Mouse (Mus musculus) heart, embryonic 11.5 days (tissue): Measurements from ENCODE around the gene Arid1b. TPM values are rescaled to one million over a fixed set of nuclear protein-coding genes. Genes with fewer than 3 reads are reported as not detected.

ENCODE experiments used
- ATAC-seq: fragments of 200-750 bp; cut with Nextera tagmentation; replicated peaks from 2 replicates; pipeline ENCODE4 v1.8.0; 2017; ENCODE audit warnings: moderate library complexity; ENCODE audit not compliant: insufficient number of reproducible peaks, low FRiP score, low TSS enrichment
- H3K27ac ChIP-seq: fragments of 300-500 bp; sonication (generic); 2 replicates; pipeline ENCODE4 v1.5.1; 2014; ENCODE audit warnings: mild to moderate bottlenecking, low read depth, low read length
- H3K27me3 ChIP-seq: fragments of 300-500 bp; sonication (generic); 2 replicates; pipeline ENCODE4 v1.6.1; 2014; ENCODE audit warnings: mild to moderate bottlenecking, low read length, mixed read lengths; ENCODE audit not compliant: control insufficient read depth, insufficient read depth
- H3K36me3 ChIP-seq: fragments of 300-500 bp; sonication (generic); 2 replicates; pipeline ENCODE4 v1.6.1; 2014; ENCODE audit warnings: mild to moderate bottlenecking, low read length, moderate library complexity, mixed read lengths; ENCODE audit not compliant: control insufficient read depth, insufficient read depth
- H3K4me1 ChIP-seq: fragments of 300-500 bp; sonication (generic); 2 replicates; pipeline ENCODE4 v1.6.1; 2014; ENCODE audit warnings: low read length; ENCODE audit not compliant: control insufficient read depth, insufficient read depth
- H3K4me2 ChIP-seq: fragments of 300-500 bp; sonication (generic); 2 replicates; pipeline ENCODE4 v1.6.1; 2014; ENCODE audit warnings: mild to moderate bottlenecking, moderate library complexity
- H3K4me3 ChIP-seq: fragments of 300-500 bp; sonication (generic); 2 replicates; pipeline ENCODE4 v1.5.1; 2014; ENCODE audit warnings: low read depth, low read length
- H3K9ac ChIP-seq: fragments of 300-500 bp; sonication (generic); 2 replicates; pipeline ENCODE4 v1.6.1; 2014; ENCODE audit warnings: mild to moderate bottlenecking, low read depth, low read length, moderate library complexity
- H3K9me3 ChIP-seq: fragments of 300-500 bp; sonication (generic); replicated peaks from 2 replicates; pipeline ENCODE4 v1.6.1; 2016; ENCODE audit warnings: low read length; ENCODE audit not compliant: control insufficient read depth
- WGBS: fragments of 180-500 bp; shearing (Covaris S2); extraction: QIAGEN DNeasy Blood & Tissue Kit; methylation state at CpG from one replicate; pipeline ENCODE4 v1.1.7; 2014; ENCODE audit not compliant: insufficient replicate concordance; 5-methylcytosine and 5-hydroxymethylcytosine counted together
- polyA plus RNA-seq: library from polyadenylated mRNA; unstranded; fragments of >200 nt; fragmentation: Nextera tagmentation; extraction: Ambion mirVana; gene quantifications from 2 replicates; pipeline ENCODE4 v1.2.1, GENCODE M21; 2014

Arid1b gene
- polyA plus RNA-seq, 1 experiment from 2014 or later, result 8.2 TPM

DNA sequence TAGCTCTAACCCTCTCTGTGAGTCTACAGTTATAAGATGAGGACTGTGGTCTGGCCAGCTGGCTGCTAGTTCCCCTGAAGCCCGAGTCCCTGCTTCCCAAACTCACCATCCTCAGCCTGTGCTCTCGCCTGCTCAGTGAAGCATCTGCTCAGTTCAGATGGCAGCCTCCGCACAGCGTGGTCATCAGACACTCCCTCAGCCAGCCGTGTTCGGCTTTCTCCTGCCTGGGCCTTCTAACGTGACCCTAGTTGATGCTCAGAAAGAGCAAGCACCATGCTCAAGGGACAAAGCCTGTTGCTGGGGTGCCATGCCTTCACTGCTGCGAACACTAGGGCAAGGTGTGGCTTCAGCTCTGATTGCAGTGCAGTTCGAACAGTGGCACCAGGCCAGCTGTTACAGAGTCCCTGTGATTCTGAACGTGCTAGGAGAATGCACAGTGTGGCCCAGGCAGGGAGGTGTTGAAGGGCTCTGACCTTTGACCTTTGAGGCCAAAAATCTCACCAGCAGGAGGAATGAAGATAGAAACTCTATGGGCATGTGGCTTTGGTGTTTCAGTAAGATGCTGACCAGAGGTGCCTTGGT, 222.9 kb downstream of the Arid1b start:
- H3K27ac ChIP-seq, result no peak overlapping the region
- H3K4me1 ChIP-seq, result peaks cover 27% of the 10 kb centered on the region
- 58% methylated on average over 10 of the region's 10 CpGs for WGBS

DNA sequence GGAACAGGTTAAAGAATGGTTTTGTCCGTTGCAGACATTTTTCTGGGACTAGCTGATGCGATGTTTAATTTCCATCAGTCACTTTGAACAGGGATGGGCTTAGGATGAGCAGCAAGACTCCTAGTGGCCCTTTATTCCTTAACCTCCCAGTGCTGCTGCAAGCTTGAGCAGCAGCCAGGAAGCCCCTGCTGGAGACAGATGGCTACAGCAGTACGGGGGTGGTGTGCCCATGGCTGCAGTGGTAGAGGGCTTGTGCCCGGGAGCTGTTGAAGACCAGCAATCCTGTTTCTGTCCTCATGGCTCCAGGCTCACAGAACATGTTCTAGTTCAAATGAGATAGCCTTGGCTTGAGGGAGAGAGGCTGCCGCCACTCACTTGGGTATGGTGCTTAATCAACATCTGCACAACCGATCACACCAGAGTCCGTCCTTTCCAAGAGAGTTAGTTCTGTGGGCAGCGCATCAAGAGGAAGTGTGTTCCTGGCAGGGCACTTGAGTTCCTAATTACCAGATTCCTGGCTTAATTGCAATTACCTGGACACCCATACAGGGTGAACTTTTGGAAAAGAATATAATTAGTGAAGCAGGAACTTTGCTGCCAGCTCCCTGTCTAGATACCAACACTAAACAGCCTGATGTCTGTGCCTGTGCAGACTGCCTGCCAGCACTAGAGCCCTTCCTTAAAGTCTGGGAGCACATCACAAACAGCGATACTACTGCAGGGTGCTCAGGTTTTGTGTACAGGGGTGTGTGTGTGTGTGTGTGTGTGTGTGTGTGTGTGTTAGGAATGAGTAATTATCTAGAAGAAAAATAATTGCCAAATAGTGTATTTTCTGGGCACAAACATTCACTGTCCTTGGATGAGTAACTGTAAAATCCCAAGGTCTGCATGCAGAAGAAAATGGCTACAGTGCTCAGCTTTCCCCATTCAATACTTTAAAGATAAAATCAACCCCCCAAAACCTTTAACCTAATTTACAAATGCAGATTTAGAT, 224.0 kb downstream of the Arid1b start:
- H3K27ac ChIP-seq, result no peak overlapping the region
- H3K36me3 ChIP-seq, result no peaks in the 10 kb centered on the region
- H3K4me1 ChIP-seq, result peaks cover 22% of the 10 kb centered on the region
- 87% methylated on average over 9 of the region's 9 CpGs for WGBS
- H3K9me3 ChIP-seq, result no peaks in the 10 kb centered on the region
- H3K27me3 ChIP-seq, result no peaks in the 10 kb centered on the region
- H3K4me3 ChIP-seq, result no peak overlapping the region
- no peak for ATAC-seq
- H3K9ac ChIP-seq, result no peak overlapping the region
- H3K4me2 ChIP-seq, result no peak overlapping the region

More for the DNA sequence above, 222.9 kb downstream of the Arid1b start:
- no peaks in the 10 kb centered on the region for H3K9me3 ChIP-seq
- H3K27me3 ChIP-seq, result no peaks in the 10 kb centered on the region
- no peak overlapping the region for H3K4me3 ChIP-seq
- no peak overlapping the region for H3K4me2 ChIP-seq
- H3K36me3 ChIP-seq, result no peaks in the 10 kb centered on the region
- no peak overlapping the region for H3K9ac ChIP-seq
- ATAC-seq, result 0 out of 2 replicates have a peak, but pooled peaks have one; percentile 39

DNA sequence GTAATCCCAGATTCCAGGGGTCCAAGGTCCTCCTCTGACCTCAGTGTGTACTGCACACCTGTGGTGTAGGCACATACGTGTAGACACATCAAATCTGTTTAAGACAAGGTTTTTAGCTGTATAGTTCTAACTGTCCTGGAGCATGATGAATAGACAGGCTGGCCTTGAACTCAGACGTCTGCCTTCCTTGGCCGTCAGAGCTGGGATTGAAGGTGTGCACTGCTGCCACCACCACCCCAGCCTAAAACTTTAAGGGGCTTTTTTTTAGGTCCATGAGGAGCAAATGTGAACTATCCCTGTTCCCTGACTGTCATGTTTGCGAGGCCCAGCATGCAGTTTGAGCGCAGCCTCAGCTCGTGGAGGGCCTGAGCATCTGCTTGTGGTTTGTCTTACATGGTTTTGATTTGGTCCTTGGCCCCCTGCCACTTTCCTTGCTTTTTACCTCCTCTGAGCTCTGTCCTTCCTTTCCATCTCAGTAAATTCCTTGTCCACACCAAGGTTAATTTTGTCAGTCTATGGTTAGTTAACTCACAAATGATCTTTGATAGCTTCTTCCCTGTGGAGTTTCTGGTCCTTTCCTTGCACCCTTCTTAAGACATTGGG, 224.9 kb downstream of the Arid1b start:
- no peaks in the 10 kb centered on the region for H3K9me3 ChIP-seq
- H3K4me3 ChIP-seq, result no peak overlapping the region
- no peaks in the 10 kb centered on the region for H3K36me3 ChIP-seq
- peaks cover 18% of the 10 kb centered on the region for H3K4me1 ChIP-seq
- no peaks in the 10 kb centered on the region for H3K27me3 ChIP-seq
- no peak overlapping the region for H3K27ac ChIP-seq
- no peak overlapping the region for H3K9ac ChIP-seq
- WGBS, result 81% methylated on average over 6 of the region's 6 CpGs
- ATAC-seq, result no peak
- no peak overlapping the region for H3K4me2 ChIP-seq

DNA sequence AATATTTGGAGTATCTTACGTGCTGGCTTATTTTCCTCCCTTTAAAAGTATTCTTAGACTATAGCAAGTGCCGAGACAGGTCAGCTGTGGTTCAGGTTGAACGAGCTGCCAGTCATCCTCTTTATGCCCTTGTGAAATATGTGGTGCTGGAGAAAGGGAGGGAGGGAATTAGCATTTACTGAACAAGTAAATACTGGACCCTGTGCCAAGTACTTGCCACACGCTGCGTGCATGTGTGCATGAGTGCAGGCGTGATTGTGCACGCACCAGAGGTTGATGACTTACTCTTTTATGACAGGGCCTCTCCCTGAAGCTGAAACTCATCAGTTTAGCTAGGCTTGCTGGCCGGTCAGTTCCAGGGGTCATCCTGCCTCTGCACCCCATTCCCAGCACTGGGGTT, 226.9 kb downstream of the Arid1b start:
- peaks cover 18% of the 10 kb centered on the region for H3K4me1 ChIP-seq
- no peak overlapping the region for H3K4me2 ChIP-seq
- H3K4me3 ChIP-seq, result no peak overlapping the region
- H3K36me3 ChIP-seq, result no peaks in the 10 kb centered on the region
- ATAC-seq, result no peak
- WGBS, result 73% methylated on average over 8 of the region's 8 CpGs
- no peaks in the 10 kb centered on the region for H3K9me3 ChIP-seq
- H3K9ac ChIP-seq, result no peak overlapping the region
- H3K27me3 ChIP-seq, result no peaks in the 10 kb centered on the region
- no peak overlapping the region for H3K27ac ChIP-seq

DNA sequence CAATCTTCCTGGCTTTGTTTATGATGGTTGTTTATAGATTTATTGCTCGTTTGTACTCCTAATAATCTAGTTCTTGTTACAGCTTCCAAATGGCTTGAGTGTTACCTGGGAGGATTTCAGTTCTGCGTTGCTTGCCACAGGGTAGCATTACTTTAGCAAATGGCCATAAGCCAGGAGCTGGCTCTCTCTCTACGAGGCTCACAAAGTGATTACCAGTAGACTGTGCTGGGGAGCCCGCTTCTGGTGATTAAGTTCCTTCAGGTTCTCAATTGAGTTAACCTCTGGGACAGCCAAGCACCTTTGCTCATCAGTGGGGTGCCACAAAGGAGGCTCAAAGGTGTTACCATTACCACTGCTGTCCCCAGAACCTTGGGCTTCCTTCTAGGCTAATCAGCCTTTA, 227.4 kb downstream of the Arid1b start:
- Histone ChIP-seq H3K4me3 (no peak overlapping the region), H3K4me1 (peaks cover 19% of the 10 kb centered on the region), H3K9ac (no peak overlapping the region), H3K4me2 (no peak overlapping the region), H3K9me3 (no peaks in the 10 kb centered on the region), H3K27me3 (no peaks in the 10 kb centered on the region), H3K36me3 (no peaks in the 10 kb centered on the region), H3K27ac (no peak overlapping the region)
- 64% methylated on average over 4 of the region's 4 CpGs for WGBS
- no peak for ATAC-seq

DNA sequence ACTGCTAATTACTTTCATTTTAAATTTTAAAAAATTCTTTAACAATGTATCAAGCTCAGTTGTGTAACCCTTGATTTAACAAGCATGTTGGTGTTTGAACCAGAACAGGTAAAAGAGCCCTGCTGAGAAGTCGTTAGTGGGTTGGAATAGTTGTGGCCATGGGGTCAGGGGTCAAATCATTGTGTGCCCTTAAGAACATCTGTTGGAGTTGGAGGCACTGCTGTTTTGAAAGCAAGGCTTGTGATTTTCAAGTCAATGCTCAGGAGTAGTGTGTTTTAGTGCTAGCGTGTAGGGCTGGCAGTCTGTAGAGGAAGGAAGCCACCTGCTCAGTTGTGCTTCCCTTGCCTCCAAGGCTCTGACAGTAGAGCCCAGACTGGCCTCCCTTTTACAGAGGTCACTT, 228.7 kb downstream of the Arid1b start:
- H3K27me3 ChIP-seq, result no peaks in the 10 kb centered on the region
- H3K36me3 ChIP-seq, result no peaks in the 10 kb centered on the region
- no peaks in the 10 kb centered on the region for H3K9me3 ChIP-seq
- no peak for ATAC-seq
- H3K9ac ChIP-seq, result no peak overlapping the region
- WGBS, result 58% methylated on average over 2 of the region's 2 CpGs
- H3K4me2 ChIP-seq, result no peak overlapping the region
- H3K4me1 ChIP-seq, result peaks cover 19% of the 10 kb centered on the region
- H3K4me3 ChIP-seq, result no peak overlapping the region
- H3K27ac ChIP-seq, result no peak overlapping the region

DNA sequence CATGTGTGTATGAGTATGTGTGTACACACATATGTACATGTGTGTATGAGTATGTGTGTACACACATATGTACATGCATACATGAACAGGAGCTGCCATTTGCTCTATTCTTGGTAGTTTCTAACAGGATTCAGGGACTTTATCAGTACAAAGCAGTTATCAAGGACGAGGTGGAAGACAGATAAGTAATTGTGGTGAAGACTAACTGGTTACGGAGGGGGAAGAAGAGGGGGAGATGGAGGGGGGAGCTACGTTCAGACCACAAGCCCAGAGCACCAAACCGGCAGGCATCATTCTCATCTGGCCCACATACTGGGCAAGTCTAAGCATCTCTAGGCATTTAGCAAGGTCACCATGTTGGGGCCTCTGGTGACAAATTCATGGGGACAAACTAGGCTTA, 230.8 kb downstream of the Arid1b start:
- ATAC-seq, result no peak
- WGBS, result 49% methylated on average over 4 of the region's 4 CpGs
- no peak overlapping the region for H3K27ac ChIP-seq
- no peaks in the 10 kb centered on the region for H3K9me3 ChIP-seq
- no peaks in the 10 kb centered on the region for H3K27me3 ChIP-seq
- no peak overlapping the region for H3K4me3 ChIP-seq
- peaks cover 31% of the 10 kb centered on the region for H3K4me1 ChIP-seq
- H3K9ac ChIP-seq, result no peak overlapping the region
- no peaks in the 10 kb centered on the region for H3K36me3 ChIP-seq
- no peak overlapping the region for H3K4me2 ChIP-seq

DNA sequence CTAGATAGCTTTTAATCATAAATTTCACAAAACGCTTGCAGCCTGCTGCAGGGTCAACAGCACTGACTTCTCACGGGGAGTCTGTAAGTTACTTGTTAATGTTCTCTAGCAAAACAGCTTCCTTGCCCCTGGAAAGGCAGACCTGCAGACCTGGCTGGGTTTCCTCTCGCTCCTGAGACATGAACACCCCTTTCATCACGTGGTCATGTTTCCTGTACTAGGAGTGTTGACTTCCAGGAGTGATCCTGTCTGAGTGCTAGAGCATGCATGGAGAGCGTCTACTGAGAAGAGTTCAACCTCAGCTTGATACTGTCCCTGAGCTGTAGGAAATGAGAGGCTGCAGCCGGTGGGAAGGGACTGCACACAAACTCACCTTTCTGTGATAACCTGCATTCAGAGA, 233.0 kb downstream of the Arid1b start:
- H3K36me3 ChIP-seq, result no peaks in the 10 kb centered on the region
- H3K4me3 ChIP-seq, result no peak overlapping the region
- ATAC-seq, result no peak
- H3K27ac ChIP-seq, result no peak overlapping the region; the same call in 1 of the 2 replicates
- no peak overlapping the region for H3K4me2 ChIP-seq
- WGBS, result 36% methylated on average over 6 of the region's 6 CpGs
- H3K27me3 ChIP-seq, result no peaks in the 10 kb centered on the region
- H3K9ac ChIP-seq, result no peak overlapping the region
- no peaks in the 10 kb centered on the region for H3K9me3 ChIP-seq
- H3K4me1 ChIP-seq, result peaks cover 29% of the 10 kb centered on the region
